Mouse (Mus musculus) mature B cell (primary cell): ENCODE data around the gene Sarm1.

Experiments
- in situ Hi-C: fragments of 300-500 bp; cut with MboI; formaldehyde crosslinking; loops from 2 replicates; pipeline ENCODE4 v1.14.3; 2019

Gene Sarm1

DNA sequence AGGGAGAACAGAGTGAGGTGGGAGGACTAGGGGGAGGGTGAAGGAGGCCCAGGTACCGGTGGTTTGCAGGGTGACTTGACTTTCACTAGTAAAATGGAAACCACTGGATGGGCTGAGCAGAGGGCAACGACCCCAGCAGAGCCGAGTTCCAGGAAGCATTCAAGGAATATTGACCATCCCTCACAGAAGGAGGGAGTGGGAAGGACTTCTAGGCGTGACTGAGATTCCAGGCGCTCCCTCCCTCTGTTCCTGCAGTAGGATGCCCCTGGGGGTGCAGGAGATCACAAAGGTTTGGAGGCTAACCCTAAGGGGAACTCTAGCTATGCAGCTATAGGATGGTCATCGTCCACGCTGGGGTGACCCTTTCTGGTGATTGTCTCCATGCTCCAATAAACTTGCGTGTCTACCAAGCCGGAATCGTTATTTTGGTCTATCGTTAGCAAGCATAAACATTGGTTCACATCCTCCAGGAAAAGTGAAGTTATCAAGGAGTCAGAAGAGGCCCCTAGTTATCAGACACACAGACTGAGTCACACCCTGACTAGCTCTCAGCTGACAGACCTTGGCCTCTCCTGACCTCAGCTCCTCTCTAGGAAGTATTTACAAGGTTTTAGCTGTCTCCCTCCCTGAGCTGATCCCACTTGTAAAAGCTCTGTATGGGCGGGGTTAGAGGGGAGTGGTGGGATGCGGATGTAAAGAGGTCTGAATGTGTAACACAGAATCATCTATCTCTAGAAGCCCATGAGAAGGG is 34.1 kb downstream of the Sarm1 start:
- in situ Hi-C loops = no loop called here

DNA sequence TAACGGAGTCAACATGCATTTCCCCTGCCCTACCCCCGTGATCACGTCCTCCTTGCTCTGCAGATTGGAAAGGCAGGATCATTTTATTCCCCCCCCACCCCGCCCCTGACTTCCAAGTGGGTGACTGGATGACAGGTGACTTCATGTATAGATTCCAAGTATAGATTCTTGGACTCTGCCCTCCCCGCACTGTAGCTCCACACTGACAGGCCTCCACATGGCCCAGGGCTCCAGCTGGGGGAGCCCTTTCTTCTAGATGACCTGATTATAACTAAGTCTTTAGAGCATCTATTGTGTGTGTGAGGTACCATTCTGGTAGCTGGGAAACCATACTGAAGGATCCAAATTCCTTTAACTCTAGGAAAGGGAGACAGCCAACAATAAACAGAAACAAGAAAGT is 34.9 kb downstream of the Sarm1 start:
- in situ Hi-C loops = no loop called here

DNA sequence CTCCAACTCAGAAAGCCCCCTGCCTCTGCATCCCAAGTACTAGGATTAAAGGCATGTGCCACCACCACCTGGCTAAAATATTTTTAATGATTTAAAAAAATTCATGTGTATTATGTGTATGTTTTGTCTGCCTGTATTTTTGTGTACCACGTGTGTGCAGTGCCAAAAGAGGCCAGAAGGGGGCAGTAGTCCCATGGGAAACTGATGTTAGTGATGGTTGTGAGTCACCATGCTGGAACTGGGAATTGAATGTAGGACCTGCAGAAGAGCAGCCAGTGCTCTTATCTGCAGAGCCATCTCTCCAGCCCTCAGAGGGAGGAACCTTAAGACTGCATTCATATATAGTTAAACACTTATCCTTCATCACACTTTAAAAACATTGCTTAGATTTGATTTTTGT is 35.7 kb downstream of the Sarm1 start:
- in situ Hi-C loops = no loop called here

DNA sequence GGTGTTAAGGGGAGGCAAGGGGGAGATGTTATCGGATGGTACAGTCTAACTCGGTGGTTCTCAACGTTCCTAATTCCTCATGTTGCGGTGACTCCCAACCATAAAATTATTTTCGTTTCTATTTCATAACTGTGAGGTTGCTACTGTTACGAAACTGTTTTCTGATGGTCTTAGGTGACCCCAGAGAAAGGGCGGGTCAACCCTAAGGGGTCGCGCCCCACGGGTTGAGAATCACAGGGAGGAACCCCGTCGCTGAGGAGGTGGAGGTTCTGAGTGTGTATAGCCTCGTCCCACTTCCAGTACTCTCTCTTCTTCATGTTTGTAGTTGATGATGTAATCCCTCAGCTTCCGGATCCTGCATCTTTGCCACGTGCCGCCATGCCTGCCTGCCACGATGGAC is 38.8 kb downstream of the Sarm1 start:
- in situ Hi-C loops = no loop called here

DNA sequence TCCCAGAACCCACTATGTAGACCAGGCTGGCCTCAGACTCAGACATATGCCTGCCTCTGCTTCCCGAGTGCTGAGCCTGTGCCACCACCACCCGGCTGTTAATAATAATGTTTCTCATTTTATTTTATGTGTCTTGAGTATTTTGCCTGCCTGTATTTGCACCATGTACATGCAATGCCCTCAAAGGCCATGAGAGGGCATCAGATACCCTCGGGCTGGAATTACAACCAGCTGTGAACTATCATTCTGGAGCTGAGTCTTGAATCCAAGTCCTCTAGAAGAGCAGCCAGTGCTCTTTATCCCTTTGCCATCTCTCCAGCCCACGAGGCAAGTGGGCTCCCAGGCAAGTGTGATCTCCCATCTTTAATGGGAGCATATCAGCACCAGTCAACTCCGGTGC is 42.2 kb downstream of the Sarm1 start:
- in situ Hi-C loops = no loop called here

DNA sequence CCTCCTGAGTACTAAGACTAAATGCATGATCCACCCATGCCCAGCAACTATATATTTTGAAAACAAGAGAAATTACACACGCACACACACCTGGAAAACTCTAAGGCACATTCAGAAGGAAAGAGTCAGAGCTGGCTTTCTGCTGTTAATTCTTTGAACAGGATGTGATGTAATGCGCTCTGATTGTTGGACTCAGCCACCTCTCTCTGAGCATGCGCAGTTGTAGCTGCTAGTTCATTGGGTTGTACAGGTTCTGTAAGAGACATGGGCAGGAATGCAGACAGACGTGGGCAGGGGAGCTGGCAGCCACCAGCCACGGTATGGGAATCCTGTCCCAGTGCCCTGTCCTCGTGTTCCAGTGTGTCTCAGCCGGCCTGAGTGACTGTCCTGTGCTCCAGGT is 43.3 kb downstream of the Sarm1 start:
- in situ Hi-C loops = no loop called here

DNA sequence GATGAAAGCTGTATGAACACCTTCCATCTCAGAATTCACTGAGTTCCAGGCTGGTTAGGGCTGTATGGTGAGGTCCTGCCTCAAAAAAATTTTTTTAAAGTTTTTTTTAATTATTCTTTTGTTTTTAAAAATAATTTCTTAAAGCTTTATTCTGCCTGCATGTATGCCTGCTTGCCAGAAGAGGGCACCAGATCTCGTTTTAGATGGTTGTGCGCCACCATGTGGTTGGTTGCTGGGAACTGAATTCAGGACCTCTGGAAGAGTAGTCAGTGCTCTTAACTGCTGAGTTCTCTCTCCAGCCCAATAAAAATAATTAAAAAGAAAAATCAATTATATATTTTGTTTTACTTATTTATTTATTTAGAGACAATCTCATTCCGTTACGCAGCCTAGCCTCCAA is 43.9 kb downstream of the Sarm1 start:
- in situ Hi-C loops = no loop called here

DNA sequence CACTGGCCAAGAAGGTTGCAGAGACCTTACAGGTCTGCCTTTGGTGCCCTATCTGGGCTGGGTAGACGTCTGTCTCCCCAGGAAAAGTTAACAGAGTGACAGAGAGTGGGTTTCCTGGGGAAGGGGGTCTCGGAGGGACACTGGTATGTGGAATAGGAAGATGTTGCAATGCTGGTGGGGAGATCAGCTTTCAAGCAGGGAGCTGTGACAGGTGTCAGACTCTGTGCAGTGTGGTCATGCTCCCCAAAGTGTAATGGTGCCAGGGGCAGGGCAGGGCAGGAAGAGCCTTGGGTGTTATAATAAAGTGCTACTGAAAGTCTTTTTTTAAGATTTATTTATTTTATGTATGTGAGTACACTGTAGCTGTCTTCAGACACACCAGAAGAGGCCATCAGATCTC is 47.2 kb downstream of the Sarm1 start:
- in situ Hi-C loops = no loop called here

DNA sequence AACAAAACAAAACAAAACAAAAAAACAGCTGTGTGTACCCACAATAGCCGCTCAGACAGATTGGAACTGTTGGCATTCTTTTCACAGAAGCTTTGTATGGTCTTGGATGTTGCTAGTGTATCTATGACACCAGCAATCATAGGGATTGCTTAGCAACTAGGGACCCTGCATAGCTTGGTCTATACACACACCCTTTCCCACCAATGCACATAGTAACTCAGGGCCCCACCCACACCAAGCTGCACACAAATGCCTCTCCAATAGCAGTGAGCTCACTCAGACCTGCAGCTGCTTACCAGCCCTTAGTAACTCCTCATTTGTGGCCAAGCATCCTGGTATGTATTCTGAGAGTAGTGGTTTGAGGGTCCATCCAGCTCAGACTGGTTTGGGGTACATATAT is 49.3 kb downstream of the Sarm1 start:
- in situ Hi-C loops = no loop called here

DNA sequence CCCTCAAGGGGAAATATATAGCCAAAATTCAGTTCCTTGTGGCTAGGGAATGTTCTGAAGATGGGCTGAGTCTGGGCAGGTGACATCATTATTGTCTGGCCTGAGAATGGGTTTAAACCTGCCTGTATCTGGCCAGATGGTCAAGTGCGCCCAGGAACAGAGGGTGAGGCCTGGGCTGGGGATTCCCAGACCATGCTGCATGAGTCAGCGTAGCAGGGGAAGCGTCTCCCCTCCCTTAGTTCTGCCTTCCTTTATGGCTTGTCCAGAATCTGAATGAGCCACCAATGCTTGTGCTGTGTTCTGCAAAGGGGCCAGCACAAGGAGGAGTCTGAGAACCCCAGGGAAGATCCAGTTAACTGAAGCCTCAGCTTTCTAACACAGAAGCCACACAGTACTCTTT is 50.4 kb downstream of the Sarm1 start:
- in situ Hi-C loops = no loop called here

DNA sequence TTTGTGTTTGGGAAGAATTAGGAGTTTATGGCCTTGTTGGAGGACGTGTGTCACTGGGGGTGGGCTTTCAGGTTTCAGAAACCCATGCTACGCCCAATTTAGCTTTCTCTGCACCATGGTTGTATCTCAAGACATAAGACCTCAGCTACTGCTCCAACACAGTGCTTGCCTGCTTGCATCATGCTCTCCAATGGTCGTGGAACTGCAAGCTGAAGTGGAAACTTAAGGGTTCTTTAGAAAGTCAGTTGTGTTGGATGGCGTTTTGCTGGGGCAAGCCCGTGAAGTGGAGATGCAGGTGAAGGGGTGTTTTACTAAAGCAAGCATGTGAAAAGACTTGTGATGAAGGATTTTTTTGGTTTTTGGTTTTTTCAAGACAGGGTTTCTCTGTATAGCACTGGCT is 54.4 kb downstream of the Sarm1 start:
- in situ Hi-C loops = no loop called here

DNA sequence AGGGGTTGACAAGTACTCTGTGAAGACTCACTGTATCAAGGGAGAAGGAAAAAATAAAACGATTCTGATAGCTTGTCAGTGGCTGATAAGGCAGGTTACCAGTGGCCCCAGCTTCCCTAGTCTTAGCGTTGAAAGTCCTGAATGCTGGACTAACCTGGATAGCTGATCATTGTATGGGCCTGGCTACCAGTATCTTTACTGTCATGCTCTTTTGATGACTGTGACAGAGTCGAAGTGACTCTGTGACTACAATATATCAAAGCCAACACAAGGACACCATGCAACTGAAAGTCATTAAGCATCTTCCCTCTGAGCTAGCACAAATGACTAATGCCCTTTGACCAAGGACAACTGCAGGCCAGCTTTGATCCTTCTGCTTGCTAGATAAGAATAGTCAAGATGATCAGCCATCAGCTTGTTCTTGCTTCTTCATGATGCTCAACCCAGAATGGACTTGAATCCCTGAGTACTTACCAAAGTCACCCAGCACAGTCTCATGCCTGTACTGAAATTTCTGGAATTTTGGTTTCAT is 59.1 kb downstream of the Sarm1 start:
- in situ Hi-C loops = no loop called here

DNA sequence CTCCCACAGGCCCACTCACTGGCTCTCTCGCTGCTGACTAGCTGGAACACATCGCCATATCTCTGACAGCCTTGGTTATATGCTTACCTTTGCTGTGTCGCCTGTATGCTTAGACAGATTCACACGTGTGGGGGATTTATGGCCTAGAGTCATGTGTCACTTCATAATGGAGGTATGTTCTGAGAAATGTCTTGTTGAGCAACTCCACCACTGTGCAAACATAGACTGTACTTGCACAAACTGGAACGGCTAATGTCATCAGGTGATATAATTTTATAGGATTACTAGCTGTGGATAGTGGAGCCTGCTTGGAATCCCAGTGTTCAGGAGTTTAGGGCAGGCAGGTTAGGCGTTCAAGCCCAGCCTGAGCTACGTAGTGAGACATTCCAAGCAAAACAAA is 60.4 kb downstream of the Sarm1 start:
- in situ Hi-C loops = no loop called here

DNA sequence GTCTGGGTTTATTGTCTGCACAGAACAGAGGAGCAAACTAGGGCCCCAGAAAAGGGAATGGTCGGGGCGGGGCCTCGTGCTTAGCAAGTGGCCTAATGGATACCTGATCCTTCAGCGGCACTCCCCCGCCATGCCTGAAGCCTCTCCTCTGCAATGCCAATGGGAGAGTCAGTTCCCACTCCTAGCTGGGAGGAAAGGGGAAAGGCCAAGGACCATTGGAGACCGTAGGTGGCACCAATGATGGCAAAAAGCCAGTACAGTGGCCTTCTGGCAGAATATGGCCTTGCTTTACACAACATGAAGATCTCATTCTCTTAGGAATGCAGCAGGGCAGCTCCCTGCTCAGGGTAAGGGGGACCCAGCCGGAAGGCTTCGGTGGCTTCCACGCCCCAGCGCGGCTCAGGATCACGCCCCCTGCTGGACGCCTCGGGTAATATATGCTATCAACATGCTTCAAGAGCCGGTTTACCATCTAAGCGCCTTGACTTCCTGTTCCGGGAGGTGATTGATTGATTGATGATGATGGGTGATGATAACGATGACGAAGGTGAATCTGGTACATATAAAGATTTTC is 61.7 kb downstream of the Sarm1 start:
- in situ Hi-C loops = no loop called here

DNA sequence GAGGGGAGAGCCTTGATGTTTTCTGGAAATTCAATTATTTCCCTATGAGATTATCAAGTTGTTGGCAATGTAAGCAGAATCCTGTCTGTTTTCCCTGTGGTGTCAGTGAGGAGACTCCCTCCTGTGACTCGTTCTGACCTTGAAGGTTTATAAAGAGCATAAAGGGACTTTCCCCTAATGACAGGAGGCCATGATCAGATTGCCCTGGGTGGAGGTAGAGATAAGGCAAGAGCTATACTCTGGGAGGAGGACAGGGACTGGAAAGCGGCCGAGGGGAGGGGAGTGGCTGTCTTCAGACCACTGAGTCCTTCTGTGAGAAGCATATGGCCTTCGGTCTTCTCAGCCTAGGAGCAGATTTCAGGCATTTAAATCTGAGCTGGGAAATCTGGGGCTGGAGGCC is 63.5 kb downstream of the Sarm1 start:
- in situ Hi-C loops = no loop called here

DNA sequence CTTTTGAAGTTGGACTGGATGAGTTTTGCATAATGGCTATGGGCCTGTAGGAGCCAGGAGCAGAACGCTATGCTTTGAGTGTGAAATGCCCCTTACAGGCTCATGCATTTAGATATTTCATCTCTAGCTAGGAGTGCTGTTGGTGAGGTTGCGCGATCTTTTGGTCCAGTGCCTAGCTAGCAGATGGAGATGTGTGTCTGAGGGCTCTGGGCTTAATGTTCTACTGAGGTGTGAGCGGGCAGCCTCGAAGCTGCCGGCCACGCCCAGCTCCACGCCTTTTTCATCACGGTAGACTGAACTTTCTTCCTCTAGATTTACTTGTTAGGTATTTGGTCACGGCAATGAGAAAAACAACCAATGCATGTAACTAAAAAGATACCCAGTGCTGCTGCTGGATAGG is 66.4 kb downstream of the Sarm1 start:
- in situ Hi-C loops = no loop called here

DNA sequence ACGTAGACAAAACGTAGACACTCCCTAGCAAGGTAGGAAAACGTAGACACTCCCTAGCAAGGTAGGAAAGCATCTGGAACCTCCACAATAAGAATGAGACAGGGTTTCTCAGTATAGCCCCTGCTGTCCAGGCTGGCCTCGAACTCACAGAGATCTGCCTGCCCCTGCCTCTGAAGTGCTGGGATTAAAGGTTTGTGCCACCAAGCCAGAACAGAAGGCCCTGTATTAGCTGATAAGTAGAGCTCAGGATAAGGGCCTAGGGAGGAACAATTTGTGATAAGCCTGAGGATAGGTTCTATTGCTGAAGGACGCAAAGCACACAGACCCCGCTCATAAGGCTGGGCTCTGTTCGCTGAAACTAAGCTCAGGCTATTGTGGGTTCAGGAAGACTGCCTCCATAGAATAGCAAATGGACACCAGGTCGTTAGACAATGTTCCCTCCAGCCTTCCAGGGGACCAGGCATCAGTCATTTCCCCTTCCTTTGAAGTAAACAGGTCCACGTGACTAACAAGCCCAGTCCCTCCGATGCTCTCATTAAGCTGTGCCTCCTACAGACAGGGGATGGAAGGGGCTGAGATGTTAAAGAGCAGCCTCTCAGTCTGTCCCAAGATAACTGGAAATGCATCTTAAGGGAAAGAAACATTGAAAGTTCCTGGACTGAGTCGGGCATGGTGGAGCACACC is 67.2 kb downstream of the Sarm1 start:
- in situ Hi-C loops = no loop called here

DNA sequence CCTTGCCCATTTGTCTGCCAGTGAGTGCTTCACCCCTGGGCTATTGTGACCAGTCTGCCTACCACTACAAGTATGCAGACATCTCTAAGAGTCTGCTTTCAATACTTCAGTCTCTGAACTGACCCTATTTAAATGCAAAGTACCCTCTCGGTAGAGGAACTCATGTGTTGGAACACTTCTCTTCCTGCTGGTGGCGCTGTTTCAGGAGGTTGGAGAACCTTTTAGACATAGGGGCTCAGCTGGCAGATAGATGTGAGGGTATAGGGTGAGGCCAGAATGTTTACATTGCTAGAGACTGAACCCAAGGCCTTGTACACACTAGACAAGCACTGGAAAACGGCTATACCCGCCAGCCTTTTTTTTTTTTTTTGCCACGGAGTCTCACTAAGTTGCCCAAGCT is 69.2 kb downstream of the Sarm1 start:
- in situ Hi-C loops = no loop called here

DNA sequence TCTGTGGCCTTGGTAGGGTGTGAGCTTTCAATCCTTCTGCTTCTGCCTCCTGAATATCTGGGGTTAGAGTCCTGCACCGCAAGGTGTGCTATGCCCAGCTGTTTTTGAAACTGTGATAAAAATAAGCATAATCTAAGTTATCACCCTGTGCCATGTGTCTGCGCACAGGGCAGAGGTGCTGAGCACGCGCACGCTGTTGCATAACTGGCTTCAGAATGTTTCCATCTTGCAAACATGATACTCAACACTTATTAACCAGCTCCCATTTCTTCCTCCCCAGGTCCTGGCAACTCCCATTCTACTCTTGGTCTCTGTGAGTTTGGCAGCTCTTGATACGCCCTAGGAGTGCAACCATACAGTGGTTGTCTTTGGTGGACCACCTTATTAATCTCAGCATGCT is 69.9 kb downstream of the Sarm1 start:
- in situ Hi-C loops = no loop called here

DNA sequence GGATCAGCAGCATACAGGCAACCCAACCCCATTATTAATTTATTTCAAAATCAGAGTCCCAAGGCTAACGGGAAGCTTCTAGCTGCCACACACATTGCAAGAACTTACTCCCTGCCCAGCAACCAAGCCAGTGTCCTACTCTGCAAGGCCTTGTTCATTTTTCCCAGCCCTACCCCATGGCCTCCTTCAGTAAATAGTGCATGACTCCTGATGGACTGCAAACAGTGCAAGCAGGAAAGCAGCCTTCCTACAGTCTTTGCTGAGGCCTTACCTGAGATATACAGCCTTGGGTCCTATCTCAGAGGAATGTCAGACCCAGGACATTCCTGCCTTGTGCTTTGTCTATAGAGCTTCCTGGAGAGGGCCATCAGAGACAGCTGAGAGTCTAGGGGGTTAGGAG is 72.0 kb downstream of the Sarm1 start:
- in situ Hi-C loops = no loop called here

DNA sequence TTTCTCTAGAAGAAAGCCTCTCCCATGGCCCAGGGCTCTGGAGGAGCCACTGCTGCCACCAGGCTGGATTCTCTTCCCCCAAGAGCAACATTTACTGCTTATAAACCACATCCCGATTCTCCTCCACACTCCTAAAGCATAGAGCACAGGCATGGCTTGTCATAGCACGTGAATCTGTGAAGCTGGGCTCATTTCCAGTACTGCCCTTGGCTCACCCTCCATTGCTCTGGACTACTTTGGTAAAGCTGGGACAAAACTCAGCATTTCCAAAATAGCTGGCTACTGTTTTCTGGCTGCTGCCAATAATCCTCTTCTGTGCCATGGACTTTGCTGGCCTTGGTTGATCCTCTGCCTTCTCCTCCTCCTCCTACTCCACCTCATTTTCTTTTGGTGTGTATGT is 73.2 kb downstream of the Sarm1 start:
- in situ Hi-C loops = no loop called here
